Mouse (Mus musculus): ENCODE data around the gene 2700097O09Rik. TPM values are rescaled to one million over a fixed set of nuclear protein-coding genes. Genes with fewer than 3 reads are reported as not detected.
"Not testable (repeated sequence)": the region's sequence is repeated elsewhere in the genome, so short reads cannot be mapped to it uniquely, and the experiment has no call there.

Gene 2700097O09Rik
- total RNA-seq (2022), result 10 to 100 TPM; 10.2 to 18.1 (median 12.7) TPM

GRCm38 (mm10) chr12:55079726-55080600 is at the start of gene 2700097O09Rik, which contains the start of gene Srp54a:
Gene 2700097O09Rik, minus strand, starts transcription at chr12:55080110.
Gene Srp54a, plus strand, starts transcription at chr12:55080262.
- peak; percentile 92 for DNase-seq

GRCm38 (mm10) chr12:55124731-55125130 is 44.8 kb upstream of the 2700097O09Rik start:
- not testable (repeated sequence) for DNase-seq

- not testable (repeated sequence) for DNase-seq
Observed at GRCm38 (mm10) chr12:55124242-55124641, 44.3 kb upstream of the 2700097O09Rik start, which contains the start of gene Fam177a. Gene Fam177a, plus strand, starts transcription at chr12:55124469.

GRCm38 (mm10) chr12:55112616-55113015 is 32.7 kb upstream of the 2700097O09Rik start:
- DNase-seq, result not testable (repeated sequence)

- not testable (repeated sequence) for DNase-seq
Observed at GRCm38 (mm10) chr12:55092127-55092526, 12.2 kb upstream of the 2700097O09Rik start.

GRCm38 (mm10) chr12:55080601-55080942 is 662 bp upstream of the 2700097O09Rik start:
- DNase-seq, result not testable (repeated sequence)

GRCm38 (mm10) chr12:55078706-55079105 is 1.2 kb downstream of the 2700097O09Rik start:
- DNase-seq, result not testable (repeated sequence)

GRCm38 (mm10) chr12:55075296-55075695 is 4.6 kb downstream of the 2700097O09Rik start:
- DNase-seq, result no peak

GRCm38 (mm10) chr12:55073686-55074085 is 6.2 kb downstream of the 2700097O09Rik start:
- no peak for DNase-seq

GRCm38 (mm10) chr12:55072495-55072894 is 7.4 kb downstream of the 2700097O09Rik start:
- no peak for DNase-seq

- DNase-seq, result no peak
Observed at GRCm38 (mm10) chr12:55062141-55062540, 17.8 kb downstream of the 2700097O09Rik start.

GRCm38 (mm10) chr12:55061006-55061405 is 18.9 kb downstream of the 2700097O09Rik start:
- no peak for DNase-seq

GRCm38 (mm10) chr12:55060212-55060898 is 19.6 kb downstream of the 2700097O09Rik start:
- no peak for DNase-seq

- no peak for DNase-seq
Observed at GRCm38 (mm10) chr12:55059812-55060211, 20.1 kb downstream of the 2700097O09Rik start.

- DNase-seq, result peak; percentile 32
Observed at GRCm38 (mm10) chr12:55058865-55059615, 20.9 kb downstream of the 2700097O09Rik start.

GRCm38 (mm10) chr12:55056703-55057102 is 23.2 kb downstream of the 2700097O09Rik start:
- DNase-seq, result no peak

- no peak for DNase-seq
Observed at GRCm38 (mm10) chr12:55054551-55055241, 25.2 kb downstream of the 2700097O09Rik start.

- DNase-seq, result no peak
Observed at GRCm38 (mm10) chr12:55053267-55053666, 26.6 kb downstream of the 2700097O09Rik start.

GRCm38 (mm10) chr12:55051210-55052173 is 28.4 kb downstream of the 2700097O09Rik start:
- no peak for DNase-seq

GRCm38 (mm10) chr12:55049731-55050353 is 30.1 kb downstream of the 2700097O09Rik start:
- no peak for DNase-seq
